Mouse (Mus musculus) megakaryocyte, embryonic 14.5 days (primary cell): Measurements from ENCODE around the gene B9d2.

Source experiments
- FLI1 ChIP-seq: IDR thresholded peaks from 2 replicates; pipeline ENCODE4 v1.6.1; 2012; ENCODE audit warnings: low read length, inconsistent platforms, mixed read lengths
- GATA1 ChIP-seq: IDR thresholded peaks from 3 replicates; pipeline ENCODE4 v1.6.1; 2012; ENCODE audit warnings: mixed read lengths, low read length, inconsistent platforms, borderline replicate concordance

DNA sequence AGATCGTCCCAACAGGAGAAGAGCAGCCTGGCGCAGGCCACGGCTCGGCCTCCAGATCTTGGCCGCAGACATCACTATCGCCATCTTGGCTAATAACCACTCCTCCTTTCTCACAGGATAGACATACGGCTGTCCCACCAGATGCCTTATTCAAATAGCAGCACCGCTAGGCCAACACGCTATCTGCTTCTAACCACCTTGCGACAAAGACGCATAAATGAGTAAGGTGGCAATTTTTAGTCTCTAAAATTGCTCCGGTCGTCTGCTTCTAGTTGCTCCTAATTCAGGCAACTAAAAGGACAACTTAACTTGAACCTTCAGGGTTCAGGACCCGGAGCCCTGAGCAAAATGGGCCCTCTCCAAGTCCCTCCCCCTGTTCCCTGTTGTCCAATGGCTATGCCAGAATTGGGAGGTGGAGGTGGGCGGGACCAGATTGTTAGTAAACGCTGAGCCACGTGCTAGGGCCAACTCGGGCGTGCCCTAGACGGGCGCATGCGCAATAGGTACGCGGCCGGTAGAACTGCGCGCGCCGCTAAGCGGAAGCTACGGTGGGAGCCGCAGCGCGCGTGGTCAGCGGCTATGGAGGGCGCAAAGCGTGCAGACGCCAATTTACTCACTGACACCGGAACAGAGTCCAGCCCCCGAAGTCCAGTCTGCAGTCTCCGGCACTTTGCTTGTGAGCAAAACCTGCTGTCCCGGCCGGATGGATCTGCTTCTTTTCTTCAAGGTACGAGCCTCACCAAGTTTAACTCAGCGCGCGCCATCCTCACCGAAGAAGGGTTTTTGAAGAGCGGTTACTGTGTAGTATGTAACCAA lies 21.7 kb upstream of the B9d2 start, which contains the start of the genes Bckdha and Exosc5:
- no peak for TF ChIP-seq GATA1
- TF ChIP-seq FLI1, result no peak
